Mouse (Mus musculus) heart, postnatal 0 days (tissue): ENCODE results near the gene Cycs.

Experiments used
- CTCF ChIP-seq: IDR thresholded peaks from 2 replicates; pipeline ENCODE4 v1.5.1; 2016; ENCODE audit warnings: antibody characterized with exemption, control low read depth, low read depth
- EP300 ChIP-seq: IDR thresholded peaks from 2 replicates; pipeline ENCODE4 v1.6.1; 2016; ENCODE audit warnings: antibody characterized with exemption, low read depth

GRCm38 (mm10) chr6:50587412-50587811 lies 21.1 kb upstream of the Cycs start:
- TF ChIP-seq CTCF (no peak), EP300 (no peak)
